Mouse (Mus musculus) CH12.LX (cell line): ENCODE measurements around the gene Tmprss12. TPM values are rescaled to one million over a fixed set of nuclear protein-coding genes. Genes with fewer than 3 reads are reported as not detected.
A peak's percentile ranks its signal among the peaks of the same experiment; 100 is the strongest.
"Not testable (repeated sequence)": the region's sequence is repeated elsewhere in the genome, so short reads cannot be mapped to it uniquely, and the experiment has no call there.

ENCODE experiments used
- DNase-seq: peaks from one replicate; pipeline ENCODE4 v3.0.0-alpha.2; 2013; ENCODE audit errors: extremely low read depth
- H3K27ac ChIP-seq: 2 replicates; pipeline ENCODE4 v1.5.1; 2012; ENCODE audit warnings: low read depth, mild to moderate bottlenecking, control low read depth, moderate library complexity; ENCODE audit not compliant: insufficient read depth
- H3K27me3 ChIP-seq: replicated peaks from 2 replicates; pipeline ENCODE3; 2012; ENCODE audit warnings: inconsistent platforms
- H3K36me3 ChIP-seq, 2 experiments: replicated peaks in 1 of 2; 2 replicates each; pipeline versions ENCODE3 to v1.6.1; 2012; ENCODE audit warnings: inconsistent platforms in 1 of 2, low read length in 1 of 2, mild to moderate bottlenecking in 1 of 2, mixed read lengths in 1 of 2, moderate library complexity in 1 of 2; ENCODE audit not compliant: control insufficient read depth in 1 of 2, insufficient read depth in 1 of 2
- H3K4me1 ChIP-seq, 2 experiments: 2 replicates each; pipeline ENCODE4 v1.6.1; 2012; ENCODE audit warnings: inconsistent platforms in 1 of 2, moderate library complexity in 1 of 2; ENCODE audit not compliant: insufficient read depth in 2 of 2, control insufficient read depth in 1 of 2
- H3K4me2 ChIP-seq: 2 replicates; pipeline ENCODE4 v1.6.1; 2012; ENCODE audit warnings: low read depth, mild to moderate bottlenecking, control low read depth; ENCODE audit not compliant: poor library complexity, insufficient read depth, severe bottlenecking
- H3K4me3 ChIP-seq, 3 experiments: fragments of 150-350 bp in 1 of 3; sonication (generic) in 1 of 3; replicated peaks in 1 of 3; 2 replicates each; pipeline versions ENCODE3 to v1.5.1; 2011 to 2012; ENCODE audit warnings: low read depth in 2 of 3, low read length in 2 of 3, mild to moderate bottlenecking in 2 of 3, moderate library complexity in 2 of 3, control low read depth in 1 of 3, improper control_type of control experiment in 1 of 3, inconsistent platforms in 1 of 3, mixed read lengths in 1 of 3; ENCODE audit not compliant: poor library complexity in 1 of 3
- H3K79me2 ChIP-seq: replicated peaks from 2 replicates; pipeline ENCODE4 v1.6.1; 2012; ENCODE audit warnings: mild to moderate bottlenecking, moderate library complexity; ENCODE audit not compliant: control insufficient read depth, poor library complexity, insufficient read depth, severe bottlenecking; ENCODE audit errors: extremely low read depth
- H3K9ac ChIP-seq: 2 replicates; pipeline ENCODE4 v1.6.1; 2012; ENCODE audit warnings: low read depth, mild to moderate bottlenecking, control low read depth, moderate library complexity; ENCODE audit not compliant: insufficient read depth
- H3K9me3 ChIP-seq: replicated peaks from 2 replicates; pipeline ENCODE3; 2012; ENCODE audit warnings: low read length, inconsistent platforms, mixed read lengths
- CTCF ChIP-seq, 2 experiments: IDR thresholded peaks in 1 of 2; conservative IDR thresholded peaks in 1 of 2; 2 replicates each; pipeline ENCODE4 v1.5.1; 2011 to 2012; ENCODE audit warnings: low read depth in 2 of 2, low read length in 2 of 2, improper control_type of control experiment in 1 of 2, inconsistent platforms in 1 of 2, mild to moderate bottlenecking in 1 of 2, moderate library complexity in 1 of 2
- E2F4 ChIP-seq: IDR thresholded peaks from 2 replicates; pipeline ENCODE4 v1.6.1; 2011; ENCODE audit warnings: low read depth, low read length, improper control_type of control experiment; ENCODE audit not compliant: insufficient replicate concordance
- EP300 ChIP-seq: IDR thresholded peaks from 2 replicates; pipeline ENCODE4 v1.6.1; 2011; ENCODE audit warnings: low read length, improper control_type of control experiment
- ETS1 ChIP-seq: conservative IDR thresholded peaks from 2 replicates; pipeline ENCODE4 v1.6.1; 2012; ENCODE audit warnings: low read depth, mild to moderate bottlenecking, inconsistent platforms, low read length, improper control_type of control experiment, moderate library complexity
- JUN ChIP-seq: IDR thresholded peaks from 2 replicates; pipeline ENCODE4 v1.6.1; 2011; ENCODE audit warnings: low read depth, mild to moderate bottlenecking, low read length, improper control_type of control experiment, moderate library complexity; ENCODE audit not compliant: insufficient read depth
- MAFK ChIP-seq: IDR thresholded peaks from 2 replicates; pipeline ENCODE4 v1.6.1; 2011; ENCODE audit warnings: low read length, improper control_type of control experiment; ENCODE audit not compliant: insufficient replicate concordance
- MAZ ChIP-seq: IDR thresholded peaks from 2 replicates; pipeline ENCODE4 v1.6.1; 2012; ENCODE audit warnings: low read depth, mild to moderate bottlenecking, inconsistent platforms, low read length, improper control_type of control experiment, moderate library complexity
- MYC ChIP-seq: IDR thresholded peaks from 2 replicates; pipeline ENCODE4 v1.6.1; 2011; ENCODE audit warnings: low read depth, mild to moderate bottlenecking, improper control_type of control experiment, low read length
- NRF1 ChIP-seq: IDR thresholded peaks from 2 replicates; pipeline ENCODE4 v1.6.1; 2014; ENCODE audit warnings: low read depth, mild to moderate bottlenecking, inconsistent platforms, low read length, improper control_type of control experiment, moderate library complexity
- POLR2A ChIP-seq: IDR thresholded peaks from 2 replicates; pipeline ENCODE4 v1.6.1; 2011; ENCODE audit warnings: low read depth, mild to moderate bottlenecking, improper control_type of control experiment, low read length
- RAD21 ChIP-seq: IDR thresholded peaks from 2 replicates; pipeline ENCODE4 v1.6.1; 2011; ENCODE audit warnings: low read depth, mild to moderate bottlenecking, low read length, improper control_type of control experiment, moderate library complexity
- RCOR1 ChIP-seq: conservative IDR thresholded peaks from 2 replicates; pipeline ENCODE4 v1.6.1; 2012; ENCODE audit warnings: low read depth, mild to moderate bottlenecking, inconsistent platforms, low read length, improper control_type of control experiment
- SIN3A ChIP-seq: IDR thresholded peaks from 2 replicates; pipeline ENCODE4 v1.6.1; 2012; ENCODE audit warnings: low read length, improper control_type of control experiment, inconsistent platforms
- SMC3 ChIP-seq: IDR thresholded peaks from 2 replicates; pipeline ENCODE4 v1.6.1; 2011; ENCODE audit warnings: low read depth, low read length, improper control_type of control experiment
- TCF12 ChIP-seq: IDR thresholded peaks from 2 replicates; pipeline ENCODE4 v1.6.1; 2014; ENCODE audit warnings: low read depth, mild to moderate bottlenecking, inconsistent platforms, low read length, improper control_type of control experiment
- USF2 ChIP-seq: conservative IDR thresholded peaks from 2 replicates; pipeline ENCODE4 v1.6.1; 2011; ENCODE audit warnings: low read depth, low read length, improper control_type of control experiment
- ZKSCAN1 ChIP-seq: IDR thresholded peaks from 2 replicates; pipeline ENCODE4 v1.6.1; 2012; ENCODE audit warnings: low read depth, inconsistent platforms, low read length, improper control_type of control experiment, borderline replicate concordance
- dilution Hi-C: fragments of 300-500 bp; cut with MboI; formaldehyde crosslinking; loops from 2 replicates; pipeline ENCODE4 v1.14.3; 2020; ENCODE audit warnings: low sequenced_read_pairs; ENCODE audit not compliant: extremely low pct_unique_long_range_greater_than_20kb, extremely low pct_ligation_motif_present
- in situ Hi-C: fragments of 300-500 bp; cut with MboI; formaldehyde crosslinking; loops from 3 replicates; pipeline ENCODE4 v1.14.3; 2019; ENCODE audit warnings: low sequenced_read_pairs, low pct_ligation_motif_present, low pct_unique_long_range_greater_than_20kb, mixed read lengths
- polyA plus RNA-seq: library from polyadenylated mRNA; unstranded; fragments of >175 nt; gene quantifications from 2 replicates; pipeline ENCODE4 v1.2.1, GENCODE M21; 2012; ENCODE audit warnings: low read depth; ENCODE audit not compliant: insufficient read length
- total RNA-seq, 2 experiments: library from RNA; depleted of rRNA; stranded (reverse); fragments of 300-350 nt in 1 of 2; fragments of >200 nt in 1 of 2; gene quantifications; 2 replicates each; pipeline ENCODE4 v1.2.3; 2012 to 2014

Tmprss12 gene
- total and polyA plus RNA-seq, 3 experiments: not detected

GRCm38 (mm10) chr15:100306201-100306600, 25.6 kb downstream of the Tmprss12 start:
- no peaks in the 10 kb centered on the region for H3K27me3 ChIP-seq
- in situ Hi-C loops: no loop called here
- no peaks in the 10 kb centered on the region for H3K79me2 ChIP-seq
- H3K9ac ChIP-seq: no peak overlapping the region
- no peak overlapping the region for H3K4me3 ChIP-seq
- H3K27ac ChIP-seq: no peak overlapping the region
- no peaks in the 10 kb centered on the region for H3K36me3 ChIP-seq
- no peaks in the 10 kb centered on the region for H3K9me3 ChIP-seq
- TF ChIP-seq CTCF (conservative IDR thresholded peaks at IDR 0.05 in 1 of 2, IDR thresholded peaks at IDR 0.05 in 1 of 2; ENCODE audit: low read depth in 2 of 2, low read length in 2 of 2) (no peak), NRF1 (no peak), ZKSCAN1 (no peak), MAZ (no peak), ETS1 (no peak), JUN (no peak), EP300 (no peak), RCOR1 (no peak), POLR2A (no peak), SMC3 (no peak), MYC (no peak), SIN3A (no peak), MAFK (no peak), TCF12 (no peak), USF2 (no peak), E2F4 (no peak)
- no peak for DNase-seq
- dilution Hi-C loops: no loop called here
- peaks cover 4 to 37% of the 10 kb centered on the region in 2 experiments; a peak in 2 of 4 replicates for H3K4me1 ChIP-seq
- H3K4me2 ChIP-seq: no peak overlapping the region

DNA sequence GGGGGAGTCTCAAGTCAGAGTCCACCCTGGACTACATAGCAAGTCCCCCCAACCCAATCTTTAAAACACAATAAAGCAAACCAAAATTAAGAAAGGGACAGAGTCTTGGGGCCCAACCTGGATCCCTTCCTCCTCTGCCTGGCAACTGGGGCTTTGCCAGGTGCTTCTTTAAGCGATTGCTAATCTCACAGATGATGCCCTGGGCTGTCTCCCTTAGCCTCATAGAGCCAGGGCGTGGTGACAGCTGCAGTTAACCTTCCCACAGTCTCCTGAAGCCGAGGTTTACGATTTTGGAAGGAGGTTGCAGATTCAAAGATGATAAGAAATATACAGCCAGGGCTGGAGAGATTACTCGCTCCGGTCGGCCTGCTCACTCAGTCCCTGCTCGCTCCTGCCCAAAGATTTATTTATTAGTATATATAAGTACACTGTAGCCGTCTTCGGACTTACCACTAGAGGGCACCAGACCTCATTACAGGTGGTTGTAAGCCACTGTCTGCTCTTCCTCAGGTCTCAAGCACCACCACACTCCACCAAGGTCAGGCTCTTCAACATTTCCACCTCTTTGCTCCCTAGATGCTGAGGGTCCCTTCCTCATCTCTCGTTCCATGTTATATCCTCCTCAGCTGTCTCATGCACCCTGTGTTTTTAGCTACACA, 26.9 kb downstream of the Tmprss12 start:
- H3K4me1 ChIP-seq: peaks cover 0 to 39% of the 10 kb centered on the region in 2 experiments; a peak in 2 of 4 replicates
- H3K27ac ChIP-seq, dilution Hi-C loops, H3K4me3 ChIP-seq, H3K9me3 ChIP-seq, H3K9ac ChIP-seq, in situ Hi-C loops, H3K36me3 ChIP-seq, H3K79me2 ChIP-seq, H3K4me2 ChIP-seq, H3K27me3 ChIP-seq: not testable (repeated sequence)
- DNase-seq: peak; percentile 66
- peak; percentile 59 for TF ChIP-seq CTCF (conservative IDR thresholded peaks at IDR 0.05 in 1 of 2, IDR thresholded peaks at IDR 0.05 in 1 of 2; ENCODE audit: low read depth in 2 of 2, low read length in 2 of 2)
- peak; percentile 7 for TF ChIP-seq RAD21
- 0 out of 2 replicates have a peak, but pooled peaks have one; percentile 17 for TF ChIP-seq SMC3
